Mouse (Mus musculus): ENCODE results near the gene 2410004P03Rik. TPM values are rescaled to one million over a fixed set of nuclear protein-coding genes. Genes with fewer than 3 reads are reported as not detected.

2410004P03Rik gene
- polyA plus RNA-seq, 1 experiment from 2014 or later: 3.4 TPM

DNA sequence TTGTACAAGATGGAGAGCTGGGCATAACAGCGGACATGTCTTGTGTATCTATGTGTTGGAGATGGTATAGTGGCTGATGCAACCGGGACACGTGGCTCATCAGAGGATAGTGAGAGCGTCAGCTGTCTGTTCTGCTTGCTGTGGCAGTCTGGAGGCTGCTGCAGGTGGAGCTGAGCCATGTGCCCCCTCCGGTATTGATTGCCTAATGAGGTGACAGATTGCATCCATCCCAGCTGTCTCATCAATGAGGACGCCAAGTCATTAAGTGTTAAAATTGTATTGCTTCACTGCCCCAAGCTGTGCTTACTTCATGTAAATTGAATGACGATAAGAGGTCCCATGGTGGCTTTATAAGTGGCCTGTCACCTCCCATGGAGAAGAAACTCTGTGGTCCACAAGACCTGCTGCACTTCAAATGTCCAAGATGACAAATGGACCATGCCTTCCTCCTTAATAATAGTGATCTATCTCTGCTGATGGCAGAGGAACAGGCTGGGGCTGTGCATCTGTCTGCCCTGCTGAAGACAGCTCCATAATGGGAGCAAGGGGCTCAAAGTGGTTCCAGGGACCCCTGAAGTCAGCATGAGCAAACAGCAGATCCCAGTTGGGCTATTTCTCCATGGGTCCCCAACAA lies 37.6 kb upstream of the 2410004P03Rik start:
- DNase-seq (no peak), ATAC-seq (ENCODE audit: low FRiP score, low TSS enrichment) (no peak)
- no peak overlapping the region for H3K4me3 ChIP-seq (replicated peaks; ENCODE audit: low read depth, low read length)
- H3K36me3 ChIP-seq (ENCODE audit: control insufficient read depth, insufficient read depth, low read length): no peaks in the 10 kb centered on the region
- no peak overlapping the region for H3K4me2 ChIP-seq (ENCODE audit: low read length)
- no peak overlapping the region for H3K9ac ChIP-seq (replicated peaks; ENCODE audit: low read length)
- H3K4me1 ChIP-seq (ENCODE audit: control insufficient read depth, insufficient read depth, low read length): peaks cover 4% of the 10 kb centered on the region; the same call in 1 of the 2 replicates
- no peaks in the 10 kb centered on the region for H3K27me3 ChIP-seq (ENCODE audit: control insufficient read depth, insufficient read depth, low read length)
- H3K9me3 ChIP-seq (ENCODE audit: control insufficient read depth, low read length): no peaks in the 10 kb centered on the region
- no peak overlapping the region for H3K27ac ChIP-seq (replicated peaks; ENCODE audit: low read depth, low read length)
- 62% methylated on average over 7 of the region's 7 CpGs for WGBS

DNA sequence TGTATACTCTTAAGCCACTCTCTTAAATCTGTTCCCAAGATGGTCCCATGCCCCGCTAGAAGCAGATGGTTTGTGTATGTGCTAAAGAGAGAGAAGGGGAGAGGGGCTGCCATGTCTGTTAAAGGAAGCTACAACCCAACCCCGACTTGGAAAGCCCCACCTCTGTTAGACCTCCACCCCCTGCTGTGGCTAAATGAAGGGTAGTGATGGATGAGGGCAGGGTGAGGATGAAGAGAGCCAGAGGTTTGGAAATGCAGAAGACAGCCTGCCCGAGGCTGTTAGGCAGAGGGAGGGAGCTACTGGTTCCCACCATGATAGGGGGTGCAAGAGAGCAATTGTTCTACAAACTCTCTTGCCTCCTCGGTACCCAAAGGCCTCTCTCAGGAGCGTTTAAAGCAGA lies 31.8 kb upstream of the 2410004P03Rik start:
- Histone ChIP-seq H3K27me3 (ENCODE audit: control insufficient read depth, insufficient read depth, low read length) (no peaks in the 10 kb centered on the region), H3K4me2 (ENCODE audit: low read length) (no peak overlapping the region), H3K4me1 (ENCODE audit: control insufficient read depth, insufficient read depth, low read length) (no peaks in the 10 kb centered on the region), H3K4me3 (replicated peaks; ENCODE audit: low read depth, low read length) (no peak overlapping the region), H3K27ac (replicated peaks; ENCODE audit: low read depth, low read length) (no peak overlapping the region), H3K9me3 (ENCODE audit: control insufficient read depth, low read length) (no peaks in the 10 kb centered on the region), H3K36me3 (ENCODE audit: control insufficient read depth, insufficient read depth, low read length) (no peaks in the 10 kb centered on the region), H3K9ac (replicated peaks; ENCODE audit: low read length) (no peak overlapping the region)
- ATAC-seq (ENCODE audit: low FRiP score, low TSS enrichment): no peak
- 73% methylated on average over 5 of the region's 5 CpGs for WGBS
- DNase-seq: no peak

GRCm38 (mm10) chr12:17040567-17040966 lies 29.0 kb upstream of the 2410004P03Rik start:
- H3K4me1 ChIP-seq (ENCODE audit: control insufficient read depth, insufficient read depth, low read length): no peaks in the 10 kb centered on the region
- no peak overlapping the region for H3K9ac ChIP-seq (replicated peaks; ENCODE audit: low read length)
- H3K27ac ChIP-seq (replicated peaks; ENCODE audit: low read depth, low read length): no peak overlapping the region
- no peak overlapping the region for H3K4me2 ChIP-seq (ENCODE audit: low read length)
- H3K9me3 ChIP-seq (ENCODE audit: control insufficient read depth, low read length): no peaks in the 10 kb centered on the region
- WGBS: 70% methylated on average over 1 of the region's 1 CpGs
- no peak overlapping the region for H3K4me3 ChIP-seq (replicated peaks; ENCODE audit: low read depth, low read length)
- no peak for ATAC-seq (ENCODE audit: low FRiP score, low TSS enrichment)
- no peaks in the 10 kb centered on the region for H3K27me3 ChIP-seq (ENCODE audit: control insufficient read depth, insufficient read depth, low read length)
- no peaks in the 10 kb centered on the region for H3K36me3 ChIP-seq (ENCODE audit: control insufficient read depth, insufficient read depth, low read length)
- DNase-seq: no peak

DNA sequence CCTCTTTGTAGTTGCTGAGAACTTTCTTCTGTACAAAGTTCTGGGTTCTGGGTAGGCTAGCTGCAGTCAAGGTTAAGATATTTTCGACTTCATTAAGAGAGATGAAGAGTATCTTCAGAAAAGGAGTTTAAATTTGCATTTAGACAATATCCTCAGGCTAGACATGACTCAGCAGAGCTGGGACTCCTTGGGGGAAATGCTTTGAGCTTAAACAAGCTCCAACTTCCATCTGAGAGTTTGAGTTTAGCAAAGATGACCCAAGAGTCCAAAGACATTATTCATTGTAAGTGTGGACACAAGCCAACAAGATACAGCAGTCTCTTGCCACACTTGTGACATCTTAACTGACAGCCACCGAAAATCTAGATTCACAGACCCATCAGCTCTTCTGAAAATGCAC lies 27.9 kb upstream of the 2410004P03Rik start:
- WGBS: 76% methylated on average over 2 of the region's 2 CpGs
- no peaks in the 10 kb centered on the region for H3K9me3 ChIP-seq (ENCODE audit: control insufficient read depth, low read length)
- no peaks in the 10 kb centered on the region for H3K36me3 ChIP-seq (ENCODE audit: control insufficient read depth, insufficient read depth, low read length)
- no peaks in the 10 kb centered on the region for H3K27me3 ChIP-seq (ENCODE audit: control insufficient read depth, insufficient read depth, low read length)
- H3K27ac ChIP-seq (replicated peaks; ENCODE audit: low read depth, low read length): no peak overlapping the region
- DNase-seq (no peak), ATAC-seq (ENCODE audit: low FRiP score, low TSS enrichment) (no peak)
- H3K4me1 ChIP-seq (ENCODE audit: control insufficient read depth, insufficient read depth, low read length): no peaks in the 10 kb centered on the region
- no peak overlapping the region for H3K4me2 ChIP-seq (ENCODE audit: low read length)
- no peak overlapping the region for H3K9ac ChIP-seq (replicated peaks; ENCODE audit: low read length)
- no peak overlapping the region for H3K4me3 ChIP-seq (replicated peaks; ENCODE audit: low read depth, low read length)

GRCm38 (mm10) chr12:17038246-17038645 lies 26.7 kb upstream of the 2410004P03Rik start:
- DNase-seq: no peak
- H3K9me3 ChIP-seq (ENCODE audit: control insufficient read depth, low read length): no peaks in the 10 kb centered on the region
- H3K4me1 ChIP-seq (ENCODE audit: control insufficient read depth, insufficient read depth, low read length): no peaks in the 10 kb centered on the region
- H3K27me3 ChIP-seq (ENCODE audit: control insufficient read depth, insufficient read depth, low read length): no peaks in the 10 kb centered on the region
- no peak overlapping the region for H3K27ac ChIP-seq (replicated peaks; ENCODE audit: low read depth, low read length)
- no peak overlapping the region for H3K4me2 ChIP-seq (ENCODE audit: low read length)
- no peak overlapping the region for H3K4me3 ChIP-seq (replicated peaks; ENCODE audit: low read depth, low read length)
- H3K9ac ChIP-seq (replicated peaks; ENCODE audit: low read length): no peak overlapping the region
- ATAC-seq (ENCODE audit: low FRiP score, low TSS enrichment): no peak
- whole genome bisulfite sequencing: 79% methylated on average over 6 of the region's 6 CpGs
- H3K36me3 ChIP-seq (ENCODE audit: control insufficient read depth, insufficient read depth, low read length): no peaks in the 10 kb centered on the region

- Histone ChIP-seq H3K27me3 (ENCODE audit: control insufficient read depth, insufficient read depth, low read length) (no peaks in the 10 kb centered on the region), H3K27ac (replicated peaks; ENCODE audit: low read depth, low read length) (no peak overlapping the region), H3K4me2 (ENCODE audit: low read length) (no peak overlapping the region), H3K9me3 (ENCODE audit: control insufficient read depth, low read length) (no peaks in the 10 kb centered on the region), H3K36me3 (ENCODE audit: control insufficient read depth, insufficient read depth, low read length) (no peaks in the 10 kb centered on the region), H3K4me1 (ENCODE audit: control insufficient read depth, insufficient read depth, low read length) (no peaks in the 10 kb centered on the region), H3K9ac (replicated peaks; ENCODE audit: low read length) (no peak overlapping the region), H3K4me3 (replicated peaks; ENCODE audit: low read depth, low read length) (no peak overlapping the region)
- ATAC-seq (ENCODE audit: low FRiP score, low TSS enrichment): no peak
- 55% methylated on average over 14 of the region's 14 CpGs for WGBS
- peak; percentile 23 for DNase-seq
Measured at GRCm38 (mm10) chr12:17037053-17037610, 25.6 kb upstream of the 2410004P03Rik start.

DNA sequence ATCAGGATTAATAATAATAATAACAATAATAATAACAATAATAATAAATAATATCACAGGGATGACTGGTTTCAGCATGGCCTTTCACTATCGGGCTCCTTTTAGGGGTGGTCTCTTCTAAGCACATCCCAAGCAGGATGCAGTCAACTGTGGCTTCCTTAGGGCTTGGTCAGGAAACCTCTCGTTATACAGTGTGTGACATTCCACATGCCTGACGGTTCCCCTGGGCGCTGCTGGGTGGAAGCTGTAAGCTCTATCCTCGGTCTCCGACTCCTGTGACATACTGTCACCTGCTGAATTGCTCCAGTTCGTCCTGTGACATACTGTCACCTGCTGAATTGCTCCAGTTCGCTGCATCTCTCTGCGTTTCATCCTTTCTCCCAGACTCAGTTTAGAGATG lies 25.0 kb upstream of the 2410004P03Rik start:
- no peaks in the 10 kb centered on the region for H3K9me3 ChIP-seq (ENCODE audit: control insufficient read depth, low read length)
- H3K4me3 ChIP-seq (replicated peaks; ENCODE audit: low read depth, low read length): no peak overlapping the region
- ATAC-seq (ENCODE audit: low FRiP score, low TSS enrichment) (no peak), DNase-seq (peak; percentile 15)
- H3K27me3 ChIP-seq (ENCODE audit: control insufficient read depth, insufficient read depth, low read length): no peaks in the 10 kb centered on the region
- no peak overlapping the region for H3K27ac ChIP-seq (replicated peaks; ENCODE audit: low read depth, low read length)
- no peaks in the 10 kb centered on the region for H3K36me3 ChIP-seq (ENCODE audit: control insufficient read depth, insufficient read depth, low read length)
- 50% methylated on average over 9 of the region's 9 CpGs for WGBS
- no peak overlapping the region for H3K4me2 ChIP-seq (ENCODE audit: low read length)
- H3K4me1 ChIP-seq (ENCODE audit: control insufficient read depth, insufficient read depth, low read length): no peaks in the 10 kb centered on the region
- H3K9ac ChIP-seq (replicated peaks; ENCODE audit: low read length): no peak overlapping the region

- Histone ChIP-seq H3K4me2 (ENCODE audit: low read length) (no peak overlapping the region), H3K4me1 (ENCODE audit: control insufficient read depth, insufficient read depth, low read length) (no peaks in the 10 kb centered on the region), H3K27ac (replicated peaks; ENCODE audit: low read depth, low read length) (no peak overlapping the region), H3K4me3 (replicated peaks; ENCODE audit: low read depth, low read length) (no peak overlapping the region), H3K9ac (replicated peaks; ENCODE audit: low read length) (no peak overlapping the region), H3K36me3 (ENCODE audit: control insufficient read depth, insufficient read depth, low read length) (no peaks in the 10 kb centered on the region), H3K27me3 (ENCODE audit: control insufficient read depth, insufficient read depth, low read length) (no peaks in the 10 kb centered on the region), H3K9me3 (ENCODE audit: control insufficient read depth, low read length) (no peaks in the 10 kb centered on the region)
- WGBS: 54% methylated on average over 2 of the region's 2 CpGs
- ATAC-seq (ENCODE audit: low FRiP score, low TSS enrichment) (no peak), DNase-seq (peak; percentile 31)
Measured at GRCm38 (mm10) chr12:17035128-17035527, 23.6 kb upstream of the 2410004P03Rik start.

GRCm38 (mm10) chr12:17034671-17035070 lies 23.1 kb upstream of the 2410004P03Rik start:
- H3K9me3 ChIP-seq (ENCODE audit: control insufficient read depth, low read length): no peaks in the 10 kb centered on the region
- H3K27ac ChIP-seq (replicated peaks; ENCODE audit: low read depth, low read length): no peak overlapping the region
- no peaks in the 10 kb centered on the region for H3K4me1 ChIP-seq (ENCODE audit: control insufficient read depth, insufficient read depth, low read length)
- no peak for ATAC-seq (ENCODE audit: low FRiP score, low TSS enrichment)
- no peaks in the 10 kb centered on the region for H3K36me3 ChIP-seq (ENCODE audit: control insufficient read depth, insufficient read depth, low read length)
- DNase-seq: no peak
- H3K9ac ChIP-seq (replicated peaks; ENCODE audit: low read length): no peak overlapping the region
- 84% methylated on average over 5 of the region's 5 CpGs for WGBS
- no peaks in the 10 kb centered on the region for H3K27me3 ChIP-seq (ENCODE audit: control insufficient read depth, insufficient read depth, low read length)
- no peak overlapping the region for H3K4me2 ChIP-seq (ENCODE audit: low read length)
- H3K4me3 ChIP-seq (replicated peaks; ENCODE audit: low read depth, low read length): no peak overlapping the region

All from midbrain, embryonic 14.5 days (tissue).